Mouse (Mus musculus): ENCODE results near the gene Cx3cl1.

DNA sequence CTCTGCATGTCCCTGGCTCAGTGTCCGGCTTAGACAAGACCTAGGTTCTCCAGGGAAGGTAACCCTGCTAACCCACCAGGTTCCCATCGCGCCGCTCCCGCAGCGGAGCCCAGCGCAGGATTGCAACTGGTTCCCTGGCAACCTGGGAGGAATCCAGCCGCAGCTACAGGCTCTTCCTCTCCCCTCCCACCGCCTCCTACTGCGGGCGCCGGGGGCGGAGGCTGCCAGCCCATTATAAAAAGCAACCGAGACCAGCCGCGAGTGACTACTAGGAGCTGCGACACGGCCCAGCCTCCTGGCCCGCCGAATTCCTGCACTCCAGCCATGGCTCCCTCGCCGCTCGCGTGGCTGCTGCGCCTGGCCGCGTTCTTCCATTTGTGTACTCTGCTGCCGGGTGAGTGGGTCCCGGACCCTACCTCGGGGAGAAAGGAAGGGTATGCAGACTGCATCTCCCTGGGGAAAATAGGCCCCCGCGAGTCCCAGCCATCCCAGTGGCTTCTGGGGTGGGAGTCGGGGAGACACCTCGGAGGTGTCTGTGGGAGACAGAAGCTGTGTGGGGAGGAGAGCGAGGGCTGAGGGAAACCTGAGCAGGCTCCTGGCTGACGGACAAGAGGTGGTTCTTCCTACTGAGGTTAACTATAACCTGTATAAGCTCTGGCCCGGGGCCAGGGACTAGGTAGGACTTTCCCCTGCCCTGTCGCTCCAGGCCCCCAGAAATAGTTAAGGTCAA, at the start of gene Cx3cl1:
- TF ChIP-seq ZC3H11A (IDR thresholded peaks at IDR 0.05; ENCODE audit: borderline replicate concordance, low read depth, low read length) (no peak), ZNF384 (IDR thresholded peaks at IDR 0.05; ENCODE audit: low read depth, low read length) (no peak), CHD2 (IDR thresholded peaks at IDR 0.05; ENCODE audit: low read depth, low read length) (no peak), MAFK (IDR thresholded peaks at IDR 0.05; ENCODE audit: insufficient read depth, low read depth, low read length) (no peak), HCFC1 (IDR thresholded peaks at IDR 0.05; ENCODE audit: borderline replicate concordance, insufficient read depth, low read length) (no peak)

Measured in ES-E14 (cell line).